Mouse (Mus musculus) liver, adult 2 months (tissue): ENCODE measurements around the gene Kirrel2. TPM values are rescaled to one million over a fixed set of nuclear protein-coding genes. Genes with fewer than 3 reads are reported as not detected.

Experiments
- DNase-seq: peaks from one replicate; pipeline ENCODE4 v3.0.0-alpha.2; 2011; ENCODE audit warnings: low read depth, low spot score; ENCODE audit errors: extremely low read depth
- H3K27ac ChIP-seq: fragments of 200-500 bp; replicated peaks from 2 replicates; pipeline ENCODE4 v1.5.1; 2012; ENCODE audit warnings: low read depth, mild to moderate bottlenecking, control low read depth, inconsistent platforms, low read length; ENCODE audit not compliant: insufficient read depth
- H3K27me3 ChIP-seq: fragments of 200-500 bp; 2 replicates; pipeline ENCODE4 v1.6.1; 2012; ENCODE audit warnings: mild to moderate bottlenecking, moderate library complexity, low read length, inconsistent platforms; ENCODE audit not compliant: control insufficient read depth, insufficient read depth
- H3K36me3 ChIP-seq: fragments of 200-500 bp; 2 replicates; pipeline ENCODE4 v1.6.1; 2012; ENCODE audit warnings: low read length, inconsistent platforms; ENCODE audit not compliant: control insufficient read depth, insufficient read depth
- H3K4me1 ChIP-seq: fragments of 200-500 bp; 2 replicates; pipeline ENCODE4 v1.6.1; 2011; ENCODE audit warnings: low read length; ENCODE audit not compliant: control insufficient read depth, insufficient read depth
- H3K4me3 ChIP-seq: fragments of 200-500 bp; 2 replicates; pipeline ENCODE4 v1.5.1; 2011; ENCODE audit warnings: low read depth, mild to moderate bottlenecking, control low read depth, low read length, moderate library complexity; ENCODE audit not compliant: insufficient read depth
- H3K79me2 ChIP-seq: fragments of 200-500 bp; 2 replicates; pipeline ENCODE4 v1.6.1; 2012; ENCODE audit warnings: inconsistent platforms, mild to moderate bottlenecking, low read length, moderate library complexity; ENCODE audit not compliant: control insufficient read depth, insufficient read depth
- H3K9ac ChIP-seq: fragments of 200-500 bp; 2 replicates; pipeline ENCODE4 v1.6.1; 2012; ENCODE audit warnings: low read depth, mild to moderate bottlenecking, control low read depth, inconsistent platforms, low read length
- CTCF ChIP-seq: fragments of 200-500 bp; IDR thresholded peaks from 2 replicates; pipeline ENCODE4 v1.5.1; 2011; ENCODE audit warnings: low read depth, low read length, control low read depth
- POLR2A ChIP-seq: fragments of 200-500 bp; IDR thresholded peaks from 2 replicates; pipeline ENCODE4 v1.6.1; 2011; ENCODE audit warnings: low read length, control low read depth; ENCODE audit not compliant: insufficient read depth; ENCODE audit errors: extremely low read depth
- WGBS: fragments of 180-500 bp; shearing (Covaris S2); methylation state at CpG from one replicate; pipeline ENCODE4 v1.1.7; 2018; 5-methylcytosine and 5-hydroxymethylcytosine counted together
- polyA plus RNA-seq: library from polyadenylated mRNA; depleted of rRNA; stranded (reverse); fragments of >200 nt; gene quantifications from 2 replicates; pipeline ENCODE4 v1.2.3, GENCODE M21; 2012
- total RNA-seq: library from RNA; depleted of rRNA; stranded (reverse); fragments of >200 nt; gene quantifications from 2 replicates; pipeline ENCODE4 v1.2.3, GENCODE M21; 2014

Kirrel2 gene
- total and polyA plus RNA-seq, 2 experiments: not detected

DNA sequence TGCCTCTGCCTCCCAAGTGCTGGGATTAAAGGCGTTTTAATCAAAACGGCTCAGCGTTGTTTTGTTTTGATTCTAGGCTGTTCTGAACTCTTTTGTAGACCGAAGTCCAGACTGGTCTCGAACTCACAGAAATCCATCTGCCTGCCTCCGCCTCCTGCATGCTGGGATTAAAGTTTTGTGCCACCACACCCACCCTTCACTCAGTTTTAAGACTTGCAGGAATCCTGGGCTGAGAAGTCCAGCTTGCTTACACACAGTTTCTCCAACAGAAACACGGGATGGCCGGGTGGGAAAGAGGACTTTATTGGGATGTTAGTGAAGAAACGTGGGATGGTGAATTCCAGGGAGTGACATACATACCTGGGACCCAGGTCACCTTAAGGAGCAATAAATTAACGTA is 22.8 kb downstream of the Kirrel2 start:
- Histone ChIP-seq H3K27me3 (no peaks in the 10 kb centered on the region), H3K4me1 (no peaks in the 10 kb centered on the region), H3K36me3 (no peaks in the 10 kb centered on the region), H3K79me2 (no peaks in the 10 kb centered on the region), H3K27ac (no peak overlapping the region), H3K4me3 (no peak overlapping the region), H3K9ac (no peak overlapping the region)
- TF ChIP-seq POLR2A (no peak), CTCF (no peak)
- no peak for DNase-seq
- WGBS: 73% methylated on average over 10 of the region's 10 CpGs

DNA sequence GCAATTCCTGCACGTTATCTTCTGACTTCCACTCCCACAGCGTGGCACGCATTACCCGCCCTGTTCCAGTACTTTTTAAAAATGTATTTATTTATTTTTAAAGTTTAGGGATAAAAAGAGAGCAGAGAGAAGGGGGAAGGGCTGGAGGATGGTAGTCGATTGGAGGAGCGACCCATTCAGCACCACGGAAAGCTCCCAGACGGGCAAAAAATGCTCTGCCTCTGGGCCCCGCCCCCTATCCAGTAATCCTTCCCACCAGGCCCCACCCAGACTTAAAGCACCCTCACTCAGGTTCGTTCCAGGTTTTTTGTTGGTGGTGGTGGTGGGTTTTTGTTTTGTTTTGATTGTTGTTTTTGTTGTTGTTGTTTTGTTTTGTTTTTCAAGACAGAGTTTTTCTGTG is 23.3 kb downstream of the Kirrel2 start:
- Histone ChIP-seq H3K27ac (no peak overlapping the region), H3K4me3 (no peak overlapping the region), H3K79me2 (no peaks in the 10 kb centered on the region), H3K4me1 (no peaks in the 10 kb centered on the region), H3K36me3 (no peaks in the 10 kb centered on the region), H3K9ac (no peak overlapping the region), H3K27me3 (no peaks in the 10 kb centered on the region)
- TF ChIP-seq POLR2A (no peak), CTCF (no peak)
- no peak for DNase-seq
- WGBS: 3% methylated on average over 10 of the region's 10 CpGs

DNA sequence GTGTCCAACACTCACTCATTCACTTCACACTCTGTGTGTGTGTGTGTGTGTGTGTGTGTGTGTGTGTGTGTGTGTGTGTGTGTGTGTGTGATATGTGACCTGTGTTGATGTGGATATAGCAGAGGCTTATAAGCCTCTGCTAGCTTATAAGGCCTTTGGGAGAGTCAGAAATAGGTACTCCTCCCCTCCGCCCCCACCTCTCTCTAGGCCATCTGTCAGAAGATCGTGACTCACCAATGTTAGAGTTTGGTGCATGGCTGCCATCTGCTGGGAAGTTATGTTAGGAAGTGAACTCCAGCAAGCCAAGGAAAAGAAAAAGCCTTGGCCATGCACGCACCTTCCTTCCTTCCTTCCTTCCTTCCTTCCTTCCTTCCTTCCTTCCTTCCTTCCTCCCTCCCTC is 25.7 kb downstream of the Kirrel2 start:
- Histone ChIP-seq H3K4me3 (no peak overlapping the region), H3K27ac (no peak overlapping the region), H3K4me1 (no peaks in the 10 kb centered on the region), H3K9ac (no peak overlapping the region), H3K27me3 (no peaks in the 10 kb centered on the region), H3K79me2 (no peaks in the 10 kb centered on the region), H3K36me3 (no peaks in the 10 kb centered on the region)
- peak; percentile 13; the same call in 1 of the 2 replicates for TF ChIP-seq CTCF
- TF ChIP-seq POLR2A: no peak
- 16% methylated on average over 3 of the region's 3 CpGs for WGBS
- peak; percentile 19 for DNase-seq

DNA sequence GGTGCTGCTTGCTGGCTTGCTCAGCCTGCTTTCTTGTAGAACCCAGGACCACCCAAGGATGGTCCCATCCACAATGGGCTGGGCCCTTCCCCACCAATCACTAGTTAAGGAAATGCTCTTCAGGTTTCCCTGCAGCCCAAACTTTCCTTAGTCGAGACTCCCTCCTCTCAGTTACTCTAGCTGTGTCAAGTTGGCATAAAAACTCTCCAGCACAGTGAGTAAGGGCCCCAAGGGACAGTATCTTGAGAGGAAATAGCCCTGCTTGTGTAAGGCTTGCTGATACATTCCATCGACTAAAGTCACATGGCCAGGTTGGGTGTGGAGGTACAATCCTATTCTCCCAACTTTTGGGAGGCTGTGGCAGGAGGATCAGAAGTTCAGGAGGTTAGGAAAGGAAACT is 27.3 kb downstream of the Kirrel2 start:
- 59% methylated on average over 2 of the region's 2 CpGs for WGBS

DNA sequence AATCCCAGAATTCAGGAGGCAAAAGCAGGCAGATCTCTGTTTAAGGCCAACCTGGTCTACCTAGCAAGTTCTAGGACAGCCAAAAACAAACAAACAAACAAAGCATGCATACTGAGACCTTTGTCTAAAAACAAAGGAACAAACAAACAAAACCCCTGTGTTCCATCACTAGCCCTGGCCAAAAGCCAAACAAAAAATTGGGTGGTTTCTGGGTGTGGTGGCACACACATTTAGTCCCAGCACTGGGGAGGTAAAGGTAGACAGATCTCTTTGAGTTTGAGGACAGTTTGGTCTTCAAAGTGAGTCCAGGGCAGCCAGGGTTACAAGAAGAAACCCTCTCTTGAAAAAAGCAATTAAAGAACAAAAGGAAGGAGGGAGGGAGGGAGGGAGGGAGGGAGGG is 28.2 kb downstream of the Kirrel2 start:
- no peak for TF ChIP-seq CTCF
- TF ChIP-seq POLR2A: no peak
- no peak overlapping the region for H3K9ac ChIP-seq

More for the DNA sequence above, 27.3 kb downstream of the Kirrel2 start:
- DNase-seq: no peak
- TF ChIP-seq POLR2A (no peak), CTCF (no peak)
- Histone ChIP-seq H3K36me3 (no peaks in the 10 kb centered on the region), H3K4me3 (no peak overlapping the region), H3K9ac (no peak overlapping the region), H3K27ac (no peak overlapping the region), H3K79me2 (no peaks in the 10 kb centered on the region), H3K4me1 (no peaks in the 10 kb centered on the region), H3K27me3 (no peaks in the 10 kb centered on the region)

DNA sequence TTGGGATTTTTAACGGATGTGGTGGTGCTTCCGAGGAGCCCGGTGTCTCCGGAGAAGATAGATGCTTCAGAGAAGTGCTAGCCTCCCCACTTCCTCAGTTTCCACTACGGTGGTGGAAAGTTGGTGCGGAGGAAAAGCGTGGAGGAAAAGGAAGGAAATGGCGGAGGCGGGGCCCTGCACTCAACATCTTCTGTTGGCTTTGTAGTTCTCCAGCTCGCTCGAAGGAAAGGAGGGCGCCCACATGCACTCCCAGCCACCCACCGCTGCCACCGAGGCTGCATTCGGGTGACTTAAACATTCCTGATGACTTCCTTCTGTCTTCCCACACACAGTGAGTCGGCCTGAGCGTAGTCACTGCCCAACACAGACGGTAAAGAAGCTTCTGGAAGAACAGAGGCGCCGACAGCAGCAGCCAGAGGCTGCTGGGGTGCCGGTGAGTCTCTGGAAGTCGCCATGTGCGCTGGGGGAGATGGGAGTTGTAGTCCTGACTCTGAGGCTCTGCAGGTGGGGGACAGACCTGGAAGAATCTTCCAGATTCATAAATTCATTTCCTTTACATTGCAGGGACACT is 34.3 kb downstream of the Kirrel2 start:
- TF ChIP-seq CTCF: no peak
- no peak for TF ChIP-seq POLR2A
- Histone ChIP-seq H3K79me2 (no peaks in the 10 kb centered on the region), H3K4me1 (0 out of 2 replicates have a peak, but pooled peaks cover 2% of the 10 kb centered on the region), H3K27me3 (no peaks in the 10 kb centered on the region), H3K4me3 (peak overlapping the region; percentile 50), H3K27ac (no peak overlapping the region; the same call in 1 of the 2 replicates), H3K36me3 (no peaks in the 10 kb centered on the region), H3K9ac (peak overlapping the region; percentile 54)
- no peak for DNase-seq
- WGBS: 38% methylated on average over 23 of the region's 23 CpGs

More for the DNA sequence above, 28.2 kb downstream of the Kirrel2 start:
- no peak for DNase-seq
- Histone ChIP-seq H3K4me1 (no peaks in the 10 kb centered on the region), H3K36me3 (no peaks in the 10 kb centered on the region), H3K27me3 (no peaks in the 10 kb centered on the region), H3K27ac (no peak overlapping the region), H3K79me2 (no peaks in the 10 kb centered on the region), H3K4me3 (no peak overlapping the region)
